Mouse (Mus musculus): Measurements from ENCODE around the gene Dyrk4. TPM values are rescaled to one million over a fixed set of nuclear protein-coding genes. Genes with fewer than 3 reads are reported as not detected.

Dyrk4 gene
- 0.07 TPM in 1 of 2 replicates, not detected in the other for polyA plus RNA-seq (2015; fragmentation: Nextera tagmentation; extraction: Ambion mirVana)

GRCm38 (mm10) chr6:126921111-126921881 is at the start of gene Dyrk4:
Gene Dyrk4 (minus strand): TSS chr6:126921839.

GRCm38 (mm10) chr6:126939487-126940171 is 18.0 kb upstream of the Dyrk4 start, which contains the start of the genes Rad51ap1 and D6Wsu163e:
Gene Rad51ap1 (minus strand): TSS chr6:126939587.
Gene D6Wsu163e (plus strand): TSS chr6:126939962.

DNA sequence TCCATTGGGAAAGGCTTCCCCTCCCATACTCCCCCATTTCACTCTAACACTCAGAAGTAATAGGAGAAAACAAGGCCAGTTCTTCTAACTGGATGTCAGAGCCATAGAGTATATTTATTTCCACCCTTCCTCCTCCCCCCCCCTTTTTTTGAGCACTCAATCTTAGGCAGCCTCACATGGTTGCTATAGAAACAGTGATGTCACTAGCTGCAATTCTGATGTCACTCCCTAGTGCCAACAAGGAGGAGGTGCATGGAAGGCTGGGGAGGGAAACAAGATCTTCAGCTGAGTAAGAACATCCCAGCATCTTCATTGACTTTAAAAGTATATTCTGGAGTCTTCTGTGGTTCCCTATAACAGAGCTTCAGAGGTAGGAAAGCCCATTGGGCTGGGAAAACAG is 68.8 kb downstream of the Dyrk4 start, which contains the start of gene Akap3:
Gene Akap3, plus strand, starts transcription at position 218 of the 400 bp plus-strand sequence.

DNA sequence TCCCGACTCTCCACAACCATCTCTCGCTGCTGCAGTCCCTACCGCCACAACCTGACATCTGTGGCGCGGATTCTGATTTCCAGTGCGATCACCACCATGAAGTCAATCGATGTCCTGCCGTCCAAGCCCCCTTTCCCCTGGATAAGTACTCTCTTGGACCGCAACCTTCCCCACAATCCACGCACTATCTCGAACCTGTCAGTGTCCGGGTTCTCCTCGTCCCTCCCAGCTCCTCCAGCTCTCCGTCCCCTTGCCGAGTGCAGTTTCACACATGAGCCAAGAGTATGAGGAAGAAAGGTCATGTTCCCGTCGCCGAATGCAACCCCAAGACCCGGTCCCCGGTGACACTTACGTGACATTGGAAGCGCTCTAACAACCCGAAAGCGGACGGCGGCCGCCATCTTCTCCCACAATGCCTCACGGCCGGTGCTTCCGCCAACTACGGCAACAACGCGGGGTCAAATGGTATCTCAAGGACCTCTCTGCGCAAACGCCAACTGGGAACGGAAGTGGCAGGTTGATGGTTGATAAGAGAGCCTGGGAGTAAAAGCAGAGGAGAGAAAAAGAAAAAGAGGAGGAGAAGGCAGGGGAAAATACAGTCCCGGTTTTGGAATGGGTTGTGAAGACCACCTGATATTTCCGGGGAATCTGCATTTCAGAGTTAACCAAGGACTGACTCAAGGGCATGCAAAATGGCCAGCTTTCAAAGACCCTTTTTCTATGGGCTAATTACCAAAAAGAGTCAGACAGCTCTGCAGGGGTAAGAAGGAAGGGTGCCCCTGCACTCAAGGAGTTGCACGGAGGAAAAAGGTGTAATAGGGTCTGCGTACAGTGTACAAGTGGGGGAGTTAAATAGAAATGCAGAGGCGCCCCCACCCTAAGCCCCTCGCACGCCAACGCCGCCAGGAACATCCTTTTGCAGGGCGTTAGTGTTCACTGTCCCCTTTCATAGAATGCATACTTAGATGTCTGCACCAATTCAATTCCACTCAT is 72.6 kb downstream of the Dyrk4 start, which contains the start of gene Ndufa9:
Gene Ndufa9, minus strand, starts transcription at position 425 of the 993 bp plus-strand sequence.

Other genes starting within 250 kb of the Dyrk4 start
- 0.12 and 0.22 TPM in 2 replicates for gene Kcna6, start 181.2 kb downstream of the Dyrk4 start, polyA plus RNA-seq (2015; fragmentation: Nextera tagmentation; extraction: Ambion mirVana)
- gene Ndufa9, start 72.7 kb downstream of the Dyrk4 start, polyA plus RNA-seq (2015; fragmentation: Nextera tagmentation; extraction: Ambion mirVana), result 125 and 133 TPM in 2 replicates
- not detected in 2 replicates for gene Akap3, start 68.7 kb downstream of the Dyrk4 start, polyA plus RNA-seq (2015; fragmentation: Nextera tagmentation; extraction: Ambion mirVana)
- 69.1 and 78.4 TPM in 2 replicates for gene Rad51ap1, start 17.7 kb upstream of the Dyrk4 start, polyA plus RNA-seq (2015; fragmentation: Nextera tagmentation; extraction: Ambion mirVana)
- 16.3 and 17.3 TPM in 2 replicates for gene D6Wsu163e, start 18.1 kb upstream of the Dyrk4 start, polyA plus RNA-seq (2015; fragmentation: Nextera tagmentation; extraction: Ambion mirVana)
- not detected in 2 replicates for gene Fgf6, start 93.7 kb upstream of the Dyrk4 start, polyA plus RNA-seq (2015; fragmentation: Nextera tagmentation; extraction: Ambion mirVana)
- not detected in 2 replicates for gene Fgf23, start 151.1 kb upstream of the Dyrk4 start, polyA plus RNA-seq (2015; fragmentation: Nextera tagmentation; extraction: Ambion mirVana)
- 1.0 and 1.4 TPM in 2 replicates for gene Tigar, start 187.7 kb upstream of the Dyrk4 start, polyA plus RNA-seq (2015; fragmentation: Nextera tagmentation; extraction: Ambion mirVana)
- gene Ccnd2, start 230.4 kb upstream of the Dyrk4 start, polyA plus RNA-seq (2015; fragmentation: Nextera tagmentation; extraction: Ambion mirVana), result 107 and 132 TPM in 2 replicates

All from spleen, postnatal 0 days (tissue).